Mouse (Mus musculus): ENCODE measurements around the gene Rps29. TPM values are rescaled to one million over a fixed set of nuclear protein-coding genes. Genes with fewer than 3 reads are reported as not detected.

The Rps29 gene
- polyA plus RNA-seq, 1 experiment from 2014 or later: 948 TPM

DNA sequence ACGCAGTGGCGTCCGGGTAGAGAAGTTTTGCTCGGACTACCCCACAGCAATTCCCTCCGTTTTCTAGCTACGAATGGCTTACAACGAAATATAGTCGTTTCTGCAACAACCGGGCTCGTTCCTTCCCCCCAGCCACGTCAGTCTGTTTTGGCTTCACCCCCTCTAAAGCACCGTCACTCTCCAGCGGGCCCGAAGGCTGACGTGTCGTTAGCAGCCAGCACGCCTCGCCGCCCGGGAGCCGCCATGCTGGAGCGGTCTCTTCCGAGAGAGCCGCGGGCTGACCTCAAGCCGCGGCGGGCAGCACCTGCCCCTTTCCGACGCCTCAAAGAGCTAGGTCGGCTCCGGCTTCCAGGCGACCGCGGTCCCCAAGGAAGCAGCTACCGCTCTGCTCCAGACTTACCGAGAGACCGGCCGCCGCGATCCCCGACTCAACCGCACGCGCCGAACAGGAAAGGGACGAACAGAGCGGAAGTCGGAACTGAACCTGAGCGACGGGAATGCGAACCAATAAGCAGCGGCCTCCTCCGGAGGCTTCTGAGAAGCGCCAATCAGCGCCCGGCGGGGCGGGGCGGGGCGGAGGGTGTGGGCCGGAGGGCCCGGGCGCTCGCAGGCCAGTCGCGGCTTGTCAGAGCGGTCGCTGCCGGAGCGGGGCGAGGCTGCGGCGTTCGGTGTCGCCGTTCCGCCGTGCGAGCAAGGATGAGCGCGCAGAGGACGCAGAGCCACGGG, 24.8 kb upstream of the Rps29 start, which contains the start of the genes Rpl36al and Mgat2:
Gene Rpl36al, minus strand, starts transcription at position 501 of the 726 bp plus-strand sequence.
Gene Mgat2, plus strand, starts transcription at position 575 of the 726 bp plus-strand sequence.
- Histone ChIP-seq H3K9ac (ENCODE audit: low read depth, low read length) (peak within 1 kb of the TSS; percentile 94), H3K9me3 (replicated peaks; ENCODE audit: control insufficient read depth, low read length) (no peaks in the 10 kb centered on the region), H3K27ac (ENCODE audit: low read length) (peak within 1 kb of the TSS; percentile 94), H3K4me3 (ENCODE audit: low read depth, low read length) (peak within 1 kb of the TSS; percentile 96), H3K36me3 (ENCODE audit: control insufficient read depth, insufficient read depth) (peaks cover 14% of the 10 kb centered on the region), H3K4me2 (ENCODE audit: low read depth, low read length) (peak within 1 kb of the TSS; percentile 97), H3K27me3 (ENCODE audit: control insufficient read depth, insufficient read depth, low read depth, low read length) (no peaks in the 10 kb centered on the region), H3K4me1 (ENCODE audit: control insufficient read depth, low read depth, low read length) (peaks cover 23% of the 10 kb centered on the region)
- WGBS (ENCODE audit: insufficient replicate concordance): under 1% methylated on average over 84 of the region's 84 CpGs
- peak; percentile 98 for ATAC-seq (ENCODE audit: low read depth)

DNA sequence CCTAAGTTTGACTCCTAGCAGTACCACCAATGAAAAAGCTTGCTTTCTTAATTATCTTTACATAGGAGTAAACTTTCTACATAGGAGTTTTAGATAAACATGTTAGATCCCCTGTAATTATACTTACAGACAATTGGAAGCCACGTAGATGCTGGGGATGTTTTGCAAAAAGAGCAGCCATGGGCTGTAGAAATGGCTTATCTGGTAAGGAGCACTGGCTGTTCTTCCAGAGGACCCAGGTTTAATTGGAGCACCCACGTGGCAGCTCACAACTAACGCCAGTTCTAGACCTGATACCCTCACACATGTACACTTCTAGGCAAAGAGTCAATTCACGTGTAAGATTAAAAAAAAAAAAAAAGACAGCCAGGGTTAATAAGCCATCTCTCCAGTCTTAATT, 22.8 kb upstream of the Rps29 start:
- no peak overlapping the region for H3K9ac ChIP-seq (ENCODE audit: low read depth, low read length)
- no peak overlapping the region for H3K4me2 ChIP-seq (ENCODE audit: low read depth, low read length)
- peaks cover 17% of the 10 kb centered on the region for H3K4me1 ChIP-seq (ENCODE audit: control insufficient read depth, low read depth, low read length)
- 58% methylated on average over 4 of the region's 4 CpGs for WGBS (ENCODE audit: insufficient replicate concordance)
- peaks cover 12% of the 10 kb centered on the region for H3K36me3 ChIP-seq (ENCODE audit: control insufficient read depth, insufficient read depth)
- no peak for ATAC-seq (ENCODE audit: low read depth)
- H3K9me3 ChIP-seq (replicated peaks; ENCODE audit: control insufficient read depth, low read length): no peaks in the 10 kb centered on the region
- no peak overlapping the region for H3K27ac ChIP-seq (ENCODE audit: low read length)
- no peak overlapping the region for H3K4me3 ChIP-seq (ENCODE audit: low read depth, low read length)
- H3K27me3 ChIP-seq (ENCODE audit: control insufficient read depth, insufficient read depth, low read depth, low read length): no peaks in the 10 kb centered on the region

DNA sequence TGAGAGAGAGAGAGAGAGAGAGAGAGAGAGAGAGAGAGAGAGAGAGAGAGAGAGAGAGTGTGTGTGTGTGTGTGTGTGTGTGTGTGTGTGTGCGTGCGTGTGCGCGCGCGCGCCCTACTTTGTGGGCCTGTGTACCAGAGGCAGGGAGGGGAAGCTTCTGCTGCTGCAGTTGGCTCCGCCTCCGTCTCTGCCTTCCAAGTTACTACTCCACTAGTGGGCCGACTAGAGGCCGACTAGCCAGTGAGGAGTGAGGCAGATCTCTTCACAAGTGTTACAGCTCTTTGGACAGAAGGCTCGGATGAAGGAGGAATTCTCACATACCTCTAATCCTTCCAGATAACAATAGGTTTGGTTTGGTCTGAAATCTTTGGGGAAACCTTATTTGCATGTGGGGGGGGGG, 20.4 kb upstream of the Rps29 start:
- H3K4me2 ChIP-seq (ENCODE audit: low read depth, low read length): no peak overlapping the region
- 68% methylated on average over 12 of the region's 12 CpGs for WGBS (ENCODE audit: insufficient replicate concordance)
- H3K36me3 ChIP-seq (ENCODE audit: control insufficient read depth, insufficient read depth): peaks cover 28% of the 10 kb centered on the region
- no peak overlapping the region for H3K4me3 ChIP-seq (ENCODE audit: low read depth, low read length)
- H3K27ac ChIP-seq (ENCODE audit: low read length): no peak overlapping the region
- H3K9ac ChIP-seq (ENCODE audit: low read depth, low read length): no peak overlapping the region
- H3K9me3 ChIP-seq (replicated peaks; ENCODE audit: control insufficient read depth, low read length): no peaks in the 10 kb centered on the region
- H3K4me1 ChIP-seq (ENCODE audit: control insufficient read depth, low read depth, low read length): peaks cover 7% of the 10 kb centered on the region
- no peak for ATAC-seq (ENCODE audit: low read depth)
- H3K27me3 ChIP-seq (ENCODE audit: control insufficient read depth, insufficient read depth, low read depth, low read length): no peaks in the 10 kb centered on the region

DNA sequence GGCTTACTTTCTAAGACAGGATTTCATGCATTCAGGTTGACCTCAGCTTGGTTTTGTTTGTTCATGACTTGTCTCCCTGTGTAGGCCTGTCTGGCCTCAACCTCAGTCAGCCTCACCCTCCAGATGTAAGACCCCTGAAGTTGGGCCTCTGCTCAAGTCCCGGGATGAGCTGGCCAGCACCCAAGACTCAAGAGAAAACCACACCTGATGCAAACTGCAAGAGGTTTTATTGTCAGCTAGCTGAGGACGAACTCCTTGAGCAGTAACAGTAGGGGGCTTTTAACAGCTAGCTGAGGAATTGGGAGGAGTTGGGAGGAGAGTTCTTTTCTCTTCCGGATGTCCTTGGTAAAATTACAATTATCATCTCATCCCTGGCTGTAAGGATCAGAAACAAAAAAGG, 18.5 kb upstream of the Rps29 start:
- Histone ChIP-seq H3K9ac (ENCODE audit: low read depth, low read length) (no peak overlapping the region), H3K27ac (ENCODE audit: low read length) (no peak overlapping the region), H3K27me3 (ENCODE audit: control insufficient read depth, insufficient read depth, low read depth, low read length) (no peaks in the 10 kb centered on the region), H3K9me3 (replicated peaks; ENCODE audit: control insufficient read depth, low read length) (no peaks in the 10 kb centered on the region), H3K36me3 (ENCODE audit: control insufficient read depth, insufficient read depth) (peaks cover 34% of the 10 kb centered on the region), H3K4me1 (ENCODE audit: control insufficient read depth, low read depth, low read length) (peaks cover 5% of the 10 kb centered on the region; the same call in 1 of the 2 replicates), H3K4me3 (ENCODE audit: low read depth, low read length) (no peak overlapping the region), H3K4me2 (ENCODE audit: low read depth, low read length) (no peak overlapping the region)
- ATAC-seq (ENCODE audit: low read depth): no peak
- 79% methylated on average over 3 of the region's 3 CpGs for WGBS (ENCODE audit: insufficient replicate concordance)

DNA sequence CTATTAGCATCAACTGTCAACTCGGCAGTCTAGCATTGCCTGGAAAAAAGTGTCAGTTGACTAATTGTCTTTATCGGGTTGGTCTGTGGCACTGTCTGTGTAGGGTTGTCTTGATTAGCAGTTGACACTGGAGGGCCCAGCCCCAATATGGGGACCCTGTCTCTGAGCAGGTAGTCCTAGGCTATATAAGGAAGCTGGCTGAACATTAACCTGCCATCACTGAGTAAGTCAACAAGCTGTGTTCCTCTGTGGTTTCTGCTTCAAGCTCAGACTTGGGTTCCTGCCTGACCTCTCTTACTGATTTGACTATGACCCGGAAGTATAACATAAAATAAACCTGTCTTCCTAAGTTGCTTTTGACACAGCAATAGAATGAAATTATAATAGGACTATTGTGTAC, 17.0 kb upstream of the Rps29 start:
- no peak for ATAC-seq (ENCODE audit: low read depth)
- Histone ChIP-seq H3K36me3 (ENCODE audit: control insufficient read depth, insufficient read depth) (peaks cover 28% of the 10 kb centered on the region), H3K27me3 (ENCODE audit: control insufficient read depth, insufficient read depth, low read depth, low read length) (no peaks in the 10 kb centered on the region), H3K4me1 (ENCODE audit: control insufficient read depth, low read depth, low read length) (peaks cover 3% of the 10 kb centered on the region), H3K9ac (ENCODE audit: low read depth, low read length) (no peak overlapping the region), H3K27ac (ENCODE audit: low read length) (no peak overlapping the region), H3K4me2 (ENCODE audit: low read depth, low read length) (no peak overlapping the region), H3K9me3 (replicated peaks; ENCODE audit: control insufficient read depth, low read length) (no peaks in the 10 kb centered on the region), H3K4me3 (ENCODE audit: low read depth, low read length) (no peak overlapping the region)
- 73% methylated on average over 3 of the region's 3 CpGs for WGBS (ENCODE audit: insufficient replicate concordance)

DNA sequence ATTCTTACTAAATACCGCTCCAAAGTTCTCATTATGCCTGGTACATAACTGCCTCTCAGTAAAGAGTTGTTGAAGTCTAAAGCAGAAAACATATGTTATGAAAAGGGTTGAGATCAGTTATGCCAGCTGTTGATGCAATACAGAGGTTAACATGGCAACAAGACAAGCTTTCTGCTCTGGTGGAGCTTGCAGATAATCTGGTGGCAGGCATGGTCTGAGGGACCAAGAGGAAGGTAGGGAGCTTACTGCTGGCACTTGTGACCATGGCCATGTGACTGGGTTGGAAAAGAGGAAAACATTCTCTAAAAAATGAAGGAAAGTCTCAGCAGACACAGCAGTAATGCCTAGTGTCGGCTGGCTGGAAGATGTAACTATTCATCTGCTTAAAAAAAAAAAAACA, 12.3 kb upstream of the Rps29 start:
- H3K36me3 ChIP-seq (ENCODE audit: control insufficient read depth, insufficient read depth): peaks cover 18% of the 10 kb centered on the region; the same call in 1 of the 2 replicates
- ATAC-seq (ENCODE audit: low read depth): no peak

DNA sequence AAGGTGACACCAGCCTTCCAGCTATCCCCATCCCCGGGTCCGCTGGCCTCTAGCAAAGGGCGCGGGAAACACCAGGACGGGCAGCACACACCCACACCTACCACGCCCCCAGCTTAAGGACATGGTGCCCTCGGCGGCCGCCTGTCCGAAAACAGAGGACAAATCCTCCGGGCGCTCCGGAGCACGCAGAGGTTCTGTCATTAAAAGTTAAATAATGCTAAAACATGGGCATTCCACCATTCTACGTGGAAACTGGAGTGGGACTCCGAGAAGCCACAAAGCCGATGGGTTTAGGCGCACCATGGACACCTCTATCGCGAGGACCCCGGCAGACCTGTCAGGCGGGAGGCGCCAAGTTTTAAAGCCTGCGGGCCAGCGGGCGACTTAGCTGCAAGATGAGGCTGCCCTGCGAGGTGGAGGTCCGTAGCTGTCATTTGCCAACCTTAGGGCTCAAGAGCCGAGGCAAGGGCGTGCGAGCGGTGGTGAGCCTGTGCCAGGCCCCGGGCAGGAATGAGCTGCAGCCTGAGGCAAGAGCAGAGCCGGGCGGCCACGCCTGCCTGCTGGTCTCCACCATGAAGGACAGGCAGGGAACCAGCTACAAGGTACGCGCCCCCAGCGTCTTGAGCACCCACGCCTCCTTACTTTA, 9.6 kb upstream of the Rps29 start, which contains the start of gene Lrr1:
Gene Lrr1, plus strand, starts transcription at position 354 of the 646 bp plus-strand sequence.
- H3K27me3 ChIP-seq (ENCODE audit: control insufficient read depth, insufficient read depth, low read depth, low read length): no peaks in the 10 kb centered on the region
- peak within 1 kb of the TSS; percentile 92 for H3K4me3 ChIP-seq (ENCODE audit: low read depth, low read length)
- H3K4me2 ChIP-seq (ENCODE audit: low read depth, low read length): peak within 1 kb of the TSS; percentile 74
- no peaks in the 10 kb centered on the region for H3K9me3 ChIP-seq (replicated peaks; ENCODE audit: control insufficient read depth, low read length)
- H3K9ac ChIP-seq (ENCODE audit: low read depth, low read length): peak within 1 kb of the TSS; percentile 82
- peaks cover under 1% of the 10 kb centered on the region; the same call in 1 of the 2 replicates for H3K36me3 ChIP-seq (ENCODE audit: control insufficient read depth, insufficient read depth)
- under 1% methylated on average over 40 of the region's 40 CpGs for WGBS (ENCODE audit: insufficient replicate concordance)
- peak; percentile 93 for ATAC-seq (ENCODE audit: low read depth)
- peak within 1 kb of the TSS; percentile 86 for H3K27ac ChIP-seq (ENCODE audit: low read length)
- peaks cover 22% of the 10 kb centered on the region for H3K4me1 ChIP-seq (ENCODE audit: control insufficient read depth, low read depth, low read length)

More for the DNA sequence above, 12.3 kb upstream of the Rps29 start:
- WGBS (ENCODE audit: insufficient replicate concordance): 86% methylated on average over 2 of the region's 2 CpGs
- Histone ChIP-seq H3K27me3 (ENCODE audit: control insufficient read depth, insufficient read depth, low read depth, low read length) (no peaks in the 10 kb centered on the region), H3K4me1 (ENCODE audit: control insufficient read depth, low read depth, low read length) (peaks cover 19% of the 10 kb centered on the region), H3K9ac (ENCODE audit: low read depth, low read length) (no peak overlapping the region), H3K4me3 (ENCODE audit: low read depth, low read length) (no peak overlapping the region), H3K9me3 (replicated peaks; ENCODE audit: control insufficient read depth, low read length) (no peaks in the 10 kb centered on the region), H3K4me2 (ENCODE audit: low read depth, low read length) (no peak overlapping the region), H3K27ac (ENCODE audit: low read length) (no peak overlapping the region)

DNA sequence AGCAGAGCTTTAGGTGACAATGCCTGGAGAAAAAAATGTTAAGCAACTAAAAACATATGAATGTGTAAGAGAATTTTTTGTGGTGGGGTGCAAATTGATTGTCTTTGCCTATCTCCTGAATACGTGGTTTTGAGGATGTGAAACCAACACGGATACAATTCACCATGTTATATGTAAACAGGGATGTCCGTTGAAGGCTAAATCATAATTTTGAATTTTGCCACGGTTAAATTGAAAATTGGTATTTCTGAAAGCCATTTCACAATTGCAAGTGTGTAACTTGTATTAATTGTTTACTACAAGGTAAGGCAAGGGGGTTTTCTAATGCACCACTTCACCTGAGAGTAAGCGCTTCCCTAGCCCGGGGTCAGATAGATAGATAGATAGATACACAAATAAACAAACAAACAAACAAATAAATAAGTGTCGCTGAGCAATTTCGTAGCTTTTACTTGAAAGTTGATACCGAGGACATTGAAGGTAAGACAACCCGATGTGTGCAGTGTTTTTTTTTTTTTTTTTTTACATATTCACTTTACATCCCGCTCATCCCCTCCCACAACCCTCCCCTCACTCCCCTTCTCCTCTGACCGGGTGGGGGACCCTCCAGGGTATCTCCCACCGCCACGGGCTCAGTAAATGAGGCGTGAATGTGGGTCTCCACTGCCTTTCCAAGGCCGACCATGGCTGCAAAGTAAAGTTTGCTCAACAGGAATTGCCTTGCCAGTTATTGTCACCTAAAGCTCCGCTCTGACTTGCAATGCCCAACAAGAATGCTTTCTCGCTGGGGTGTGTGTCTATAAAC, 8.9 kb upstream of the Rps29 start:
- peak overlapping the region; percentile 74 for H3K4me2 ChIP-seq (ENCODE audit: low read depth, low read length)
- H3K9me3 ChIP-seq (replicated peaks; ENCODE audit: control insufficient read depth, low read length): no peaks in the 10 kb centered on the region
- peak overlapping the region; percentile 82 for H3K9ac ChIP-seq (ENCODE audit: low read depth, low read length)
- H3K4me1 ChIP-seq (ENCODE audit: control insufficient read depth, low read depth, low read length): peaks cover 22% of the 10 kb centered on the region
- no peak for ATAC-seq (ENCODE audit: low read depth)
- no peaks in the 10 kb centered on the region for H3K36me3 ChIP-seq (ENCODE audit: control insufficient read depth, insufficient read depth)
- H3K27me3 ChIP-seq (ENCODE audit: control insufficient read depth, insufficient read depth, low read depth, low read length): no peaks in the 10 kb centered on the region
- 8% methylated on average over 18 of the region's 18 CpGs for WGBS (ENCODE audit: insufficient replicate concordance)
- H3K27ac ChIP-seq (ENCODE audit: low read length): peak overlapping the region; percentile 86
- H3K4me3 ChIP-seq (ENCODE audit: low read depth, low read length): peak overlapping the region; percentile 92
